In genomic region chr5:124078794-124079416, GRCm38 (mm10) we compare ENCODE assay signal across 8 mouse cellular contexts. TPM values are rescaled to one million over a fixed set of nuclear protein-coding genes. Genes with fewer than 3 reads are reported as not detected.
A peak's percentile ranks its signal among the peaks of the same experiment; 100 is the strongest.
DNase-seq lines count a peak whose midpoint lies in the region; ATAC-seq lines count a peak whose summit lies in the region.

No protein-coding gene starts in this region.

- H3K27ac ChIP-seq in intestine, embryonic 15.5 days: no peak overlapping the region

- H3K4me1 ChIP-seq in intestine, embryonic 15.5 days (replicated peaks): peaks cover 30% of the 10 kb centered on the region

- H3K4me3 ChIP-seq in intestine, embryonic 15.5 days (replicated peaks): no peak overlapping the region

- H3K9ac ChIP-seq in intestine, embryonic 15.5 days: no peak overlapping the region

- intact Hi-C loops in left cerebral cortex, postnatal 14 days (cut with DNase I): no loop called here

- H3K36me3 ChIP-seq in intestine, embryonic 15.5 days: no peaks in the 10 kb centered on the region

- no peaks in the 10 kb centered on the region for H3K27me3 ChIP-seq in intestine, embryonic 15.5 days (replicated peaks)

- 60% methylated on average over 9 of the region's 9 CpGs for WGBS in intestine, embryonic 15.5 days

- ATAC-seq in intestine, embryonic 15.5 days: no peak

- H3K4me2 ChIP-seq in intestine, embryonic 15.5 days (replicated peaks): no peak overlapping the region

- no peaks in the 10 kb centered on the region for H3K9me3 ChIP-seq in intestine, embryonic 15.5 days

- DNase-seq in adrenal gland, postnatal 14 days: peak; percentile 45
- no peak for DNase-seq in adrenal gland, postnatal 4 days (ENCODE audit: low spot score in 2 of 2)
- DNase-seq in cerebellum, adult 18-20 months: peak; percentile 39 to 53
- DNase-seq in frontal cortex, postnatal 36 days (ENCODE audit: low spot score in 2 of 2): peak; percentile 65 to 75
- DNase-seq in left cerebral cortex, postnatal 14 days (ENCODE audit: low spot score in 2 of 2): peak; percentile 67 to 81
- peak; percentile 46 for DNase-seq in retina, postnatal 7 days (ENCODE audit: low read depth, low spot score)
- no peak for DNase-seq in kidney, postnatal 25 days

RNA-seq across cellular contexts. Expression of gene Abcb9, which starts 16.7 kb away (rescaled TPM):
- total RNA-seq in adrenal gland, postnatal 14 days (2021): 10.5 and 10.6 TPM in 2 replicates
- total RNA-seq in adrenal gland, postnatal 4 days (2021): 1 to 10 TPM; 5.8 to 7.2 TPM
- total RNA-seq in left cerebral cortex, postnatal 14 days (2021): 10 to 100 TPM; 57.5 to 58.4 TPM
- 2.3 and 2.5 TPM in 2 replicates for polyA plus RNA-seq in intestine, embryonic 15.5 days (2015; fragmentation: Nextera tagmentation; extraction: Ambion mirVana)

RNA-seq across cellular contexts. Expression of gene Ogfod2, which starts 33.2 kb away (rescaled TPM):
- total RNA-seq in adrenal gland, postnatal 14 days (2021): 35.8 and 37.1 TPM in 2 replicates
- 10 to 100 TPM; 36.7 to 36.9 TPM for total RNA-seq in adrenal gland, postnatal 4 days (2021)
- 10 to 100 TPM; 36.0 to 42.1 TPM for total RNA-seq in left cerebral cortex, postnatal 14 days (2021)
- 26.3 and 29.2 TPM in 2 replicates for polyA plus RNA-seq in intestine, embryonic 15.5 days (2015; fragmentation: Nextera tagmentation; extraction: Ambion mirVana)

RNA-seq across cellular contexts. Expression of gene Arl6ip4, which starts 37.0 kb away (rescaled TPM):
- total RNA-seq in adrenal gland, postnatal 14 days (2021): 48.5 and 64.0 TPM in 2 replicates
- 10 to 100 TPM; 77.2 to 80.9 TPM for total RNA-seq in adrenal gland, postnatal 4 days (2021)
- 10 to 100 TPM; 48.2 to 48.5 TPM for total RNA-seq in left cerebral cortex, postnatal 14 days (2021)
- 90.8 and 95.4 TPM in 2 replicates for polyA plus RNA-seq in intestine, embryonic 15.5 days (2015; fragmentation: Nextera tagmentation; extraction: Ambion mirVana)

RNA-seq across cellular contexts. Expression of gene Vps37b, which starts 46.8 kb away (rescaled TPM):
- total RNA-seq in adrenal gland, postnatal 14 days (2021): 65.2 and 85.1 TPM in 2 replicates
- total RNA-seq in adrenal gland, postnatal 4 days (2021): 10 to 100 TPM; 61.4 to 64.1 TPM
- 10 to 100 TPM; 51.4 to 58.3 TPM for total RNA-seq in left cerebral cortex, postnatal 14 days (2021)
- polyA plus RNA-seq in intestine, embryonic 15.5 days (2015; fragmentation: Nextera tagmentation; extraction: Ambion mirVana): 28.2 and 28.8 TPM in 2 replicates

Comparison
In these comparisons a context has a peak if more than half of its experiments do, and no peak if none do; other contexts are left out.
1. DNase-seq: peak in adrenal gland, postnatal 14 days (single experiment), cerebellum, adult 18-20 months (2 of 2), frontal cortex, postnatal 36 days (2 of 2), left cerebral cortex, postnatal 14 days (2 of 2) and retina, postnatal 7 days (single experiment); none in adrenal gland, postnatal 4 days (0 of 2) and kidney, postnatal 25 days (0 of 2).